Mouse (Mus musculus) kidney, postnatal 10 days (tissue): Measurements from ENCODE around the gene E130309D02Rik.
A peak's percentile ranks its signal among the peaks of the same experiment; 100 is the strongest.

Source experiments
- DNase-seq: peaks from one replicate; pipeline ENCODE4 v3.0.0; 2021; ENCODE audit warnings: mixed read lengths

Gene E130309D02Rik

DNA sequence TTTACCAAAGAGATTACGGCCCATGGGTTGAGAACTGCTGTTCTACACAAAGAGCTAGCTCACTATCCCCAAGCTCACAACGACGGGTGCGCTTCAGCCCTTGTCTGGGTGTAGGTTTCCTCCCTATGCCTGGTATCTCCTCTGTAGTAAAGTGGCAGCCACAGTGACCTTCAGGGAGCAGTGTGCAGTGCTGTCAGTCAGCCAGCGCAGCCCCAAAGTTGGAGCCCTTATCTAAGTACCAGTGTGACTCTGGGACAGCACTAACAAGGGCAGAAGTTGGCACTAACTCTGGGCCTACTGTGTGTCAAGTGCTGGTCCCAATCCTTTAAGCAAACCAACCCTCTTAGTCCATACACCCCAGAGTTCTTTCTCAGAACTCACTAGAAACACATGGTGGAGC is 6.3 kb downstream of the E130309D02Rik start:
- no peak for DNase-seq

DNA sequence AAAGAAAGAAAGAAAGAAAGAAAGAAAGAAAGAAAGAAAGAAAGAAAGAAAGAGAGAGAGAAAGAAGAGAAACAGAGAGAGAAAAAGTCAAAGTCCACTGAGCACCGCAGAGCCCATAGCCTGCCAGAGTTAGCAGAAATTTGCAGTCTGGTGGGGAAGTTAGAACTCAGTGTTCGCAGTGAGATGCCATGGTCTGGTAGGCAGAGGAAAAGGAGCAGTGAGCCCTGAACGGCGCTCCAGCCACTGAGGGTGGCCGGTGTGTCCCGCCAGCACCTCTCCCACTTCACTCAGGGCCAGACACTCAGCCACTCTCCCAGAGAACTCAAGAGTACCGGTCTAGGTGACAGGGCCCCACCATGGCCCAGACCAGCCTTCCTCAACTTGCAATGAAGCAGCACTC is 10.9 kb downstream of the E130309D02Rik start:
- no peak for DNase-seq

DNA sequence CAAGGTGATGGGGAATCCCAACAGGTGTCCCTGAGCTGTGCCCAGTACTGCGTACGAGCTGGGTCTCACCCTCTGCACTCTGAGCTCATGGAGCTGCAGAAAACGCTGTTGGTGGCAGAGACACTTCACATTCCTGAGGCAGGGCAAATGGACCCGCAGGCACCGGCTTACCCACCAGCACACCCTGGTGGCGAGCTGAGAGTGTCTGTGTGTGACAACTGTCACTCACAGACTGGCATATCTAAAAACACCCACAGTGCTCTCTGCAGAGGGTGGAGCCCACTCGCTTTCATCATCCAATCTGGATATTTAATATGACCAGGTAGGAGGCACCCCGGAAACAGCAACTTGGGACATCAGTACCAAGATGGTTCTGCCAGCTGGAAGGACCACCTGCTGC is 13.9 kb downstream of the E130309D02Rik start:
- peak; percentile 55 for DNase-seq

DNA sequence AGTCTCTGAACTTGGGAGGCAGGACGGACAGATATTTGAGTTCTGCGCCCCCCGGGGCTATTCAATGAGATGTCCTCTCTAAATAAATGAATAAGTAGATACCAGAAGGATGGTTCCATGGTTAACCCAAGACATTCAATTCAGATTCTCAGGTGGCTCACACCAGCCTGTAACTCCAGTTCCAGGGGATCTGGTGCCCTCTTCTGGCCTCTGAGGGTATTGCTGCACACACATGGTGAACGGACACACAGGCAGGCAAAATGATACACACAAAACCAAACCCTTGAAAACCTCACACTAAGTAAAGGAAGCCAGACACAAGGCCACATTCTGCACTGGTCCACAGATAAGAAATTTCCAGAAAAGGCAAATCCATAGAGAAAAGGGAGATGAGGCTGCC is 15.5 kb downstream of the E130309D02Rik start:
- peak; percentile 77 for DNase-seq

DNA sequence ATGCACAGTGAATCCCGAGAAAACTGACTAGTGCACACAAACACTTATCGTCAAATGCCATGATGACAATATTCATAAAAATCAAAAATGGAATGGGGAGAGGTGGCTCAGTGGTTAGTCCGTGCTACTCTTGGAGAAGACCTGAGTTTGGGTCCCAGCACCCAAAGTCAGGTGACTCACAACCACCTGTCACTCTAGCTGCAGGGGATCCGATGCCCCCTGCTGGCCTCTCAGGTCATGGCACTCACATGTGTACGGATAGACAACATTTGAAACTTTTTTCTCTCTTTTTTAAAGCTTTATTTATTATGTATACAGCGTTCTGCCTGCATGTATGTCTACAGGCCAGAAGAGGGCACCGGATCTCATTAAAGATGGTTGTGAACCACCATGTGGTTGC is 16.8 kb downstream of the E130309D02Rik start:
- no peak for DNase-seq

DNA sequence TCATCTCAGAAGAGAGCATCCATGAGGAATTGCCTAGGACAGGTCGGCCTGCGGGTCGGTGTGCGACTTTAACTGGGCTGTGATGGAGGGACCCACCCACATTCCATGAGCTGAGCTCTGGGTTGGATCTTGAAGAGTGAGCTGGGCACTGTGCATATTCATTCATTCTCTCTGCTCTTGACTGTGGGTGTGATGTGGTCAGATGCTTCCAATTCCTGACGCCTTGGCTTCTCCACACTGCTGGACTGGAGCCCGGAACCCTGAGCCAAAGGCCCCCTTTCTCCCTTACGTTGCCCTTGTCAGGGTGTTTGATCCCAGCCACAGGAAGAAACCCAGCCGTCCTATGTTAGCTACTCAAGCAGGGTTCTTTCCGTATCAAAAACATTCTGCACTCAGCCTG is 17.2 kb downstream of the E130309D02Rik start:
- peak; percentile 59 for DNase-seq

DNA sequence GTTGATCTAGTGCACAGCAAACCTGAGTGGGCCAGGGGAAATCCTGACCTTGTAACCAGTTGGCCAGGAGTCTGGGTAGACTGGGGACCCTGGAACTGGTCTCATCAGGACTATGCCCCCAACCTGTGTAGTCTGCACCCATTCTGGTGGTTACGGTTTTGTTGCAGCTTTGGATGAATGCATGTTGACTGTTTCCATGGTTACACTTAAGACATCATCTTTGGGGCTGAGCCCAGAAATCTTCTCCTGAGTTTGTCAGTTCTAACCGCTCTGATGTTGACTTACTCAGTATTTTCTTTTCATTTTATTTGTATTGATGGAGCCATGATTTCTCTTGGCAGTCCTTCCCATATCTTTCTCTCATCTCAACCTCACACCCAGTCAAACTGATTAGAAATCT is 19.8 kb downstream of the E130309D02Rik start:
- no peak for DNase-seq

DNA sequence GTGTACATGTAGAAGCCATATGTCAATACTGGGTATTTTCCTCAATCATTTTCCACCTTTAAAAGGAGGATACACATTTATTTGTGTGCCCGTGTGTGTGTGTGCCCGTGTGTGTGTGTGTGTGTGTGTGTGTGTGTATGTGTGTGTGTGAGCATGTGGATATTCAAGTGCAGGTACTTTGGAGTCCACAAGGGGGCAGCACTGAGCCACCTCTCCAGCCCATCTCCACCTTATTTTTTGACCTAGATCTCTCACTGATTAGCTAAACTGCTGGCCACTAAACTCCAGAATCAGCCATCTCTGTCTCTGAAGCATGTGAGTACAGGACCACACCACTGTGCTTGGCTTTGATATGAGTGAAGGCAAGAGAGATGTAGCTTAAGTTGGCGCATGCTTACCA is 20.3 kb downstream of the E130309D02Rik start:
- no peak for DNase-seq

DNA sequence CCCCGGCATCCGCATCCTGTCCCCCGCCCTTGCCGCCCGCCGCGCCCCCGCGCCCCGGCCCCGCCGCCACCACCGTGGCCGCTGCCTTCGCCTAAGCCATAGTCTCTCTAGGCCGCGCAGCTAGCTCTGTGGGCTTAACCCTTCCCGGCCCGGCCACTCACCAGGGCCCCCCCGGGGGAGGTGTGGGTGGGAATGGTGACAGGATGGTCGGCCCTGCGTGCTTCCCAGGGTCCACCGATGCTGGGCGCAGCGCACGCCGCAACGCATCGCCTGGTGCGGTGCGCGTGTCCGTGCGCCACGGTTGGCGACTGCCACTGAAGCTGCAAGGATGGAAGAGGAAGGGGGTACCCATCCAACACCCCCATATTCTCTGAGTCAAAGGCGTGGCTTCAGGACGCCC is 21.8 kb downstream of the E130309D02Rik start, which contains the start of gene Zfp853:
Gene Zfp853, minus strand, starts transcription at position 220 of the 400 bp plus-strand sequence.
- DNase-seq, result peak; percentile 56

DNA sequence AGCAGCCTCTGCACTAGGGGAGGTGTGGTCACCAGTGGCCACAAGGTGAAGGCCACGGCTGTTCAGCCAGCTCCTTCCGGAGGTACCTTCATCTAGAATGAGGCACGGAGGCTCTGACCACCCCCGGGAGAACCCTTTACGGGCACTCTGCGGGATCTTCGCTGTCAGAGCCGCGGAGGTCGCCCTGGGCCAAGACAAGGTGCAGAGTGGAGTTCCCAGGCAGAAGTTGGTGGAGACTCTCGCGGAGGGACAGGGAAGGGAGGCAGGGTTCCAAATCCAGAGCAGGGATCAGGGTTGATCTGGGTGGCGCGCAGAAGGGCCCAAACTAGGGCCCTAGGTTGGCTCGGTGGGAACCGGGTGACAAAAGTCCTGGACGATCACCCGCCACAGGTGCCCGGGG is 22.3 kb downstream of the E130309D02Rik start:
- no peak for DNase-seq

DNA sequence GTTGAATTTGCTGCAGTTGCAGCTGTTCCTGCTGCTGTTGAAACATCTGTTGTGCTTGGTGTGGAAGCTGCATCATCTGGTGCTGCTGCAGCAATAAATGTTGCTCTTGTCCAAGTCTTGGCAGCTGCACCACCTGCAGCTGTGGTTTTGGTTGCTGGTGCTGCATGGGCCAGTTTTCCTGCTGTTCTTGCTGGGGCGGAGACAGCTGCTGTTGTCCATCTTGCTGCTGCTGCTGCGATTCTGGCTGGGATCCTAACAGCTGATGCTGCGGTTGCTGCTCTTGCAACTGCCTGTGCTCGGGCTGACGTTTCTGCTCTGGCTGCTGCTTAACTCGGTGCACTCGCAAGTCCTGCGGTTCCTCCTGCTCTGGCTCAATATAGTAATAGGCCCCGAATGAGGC is 25.9 kb downstream of the E130309D02Rik start:
- DNase-seq, result no peak

DNA sequence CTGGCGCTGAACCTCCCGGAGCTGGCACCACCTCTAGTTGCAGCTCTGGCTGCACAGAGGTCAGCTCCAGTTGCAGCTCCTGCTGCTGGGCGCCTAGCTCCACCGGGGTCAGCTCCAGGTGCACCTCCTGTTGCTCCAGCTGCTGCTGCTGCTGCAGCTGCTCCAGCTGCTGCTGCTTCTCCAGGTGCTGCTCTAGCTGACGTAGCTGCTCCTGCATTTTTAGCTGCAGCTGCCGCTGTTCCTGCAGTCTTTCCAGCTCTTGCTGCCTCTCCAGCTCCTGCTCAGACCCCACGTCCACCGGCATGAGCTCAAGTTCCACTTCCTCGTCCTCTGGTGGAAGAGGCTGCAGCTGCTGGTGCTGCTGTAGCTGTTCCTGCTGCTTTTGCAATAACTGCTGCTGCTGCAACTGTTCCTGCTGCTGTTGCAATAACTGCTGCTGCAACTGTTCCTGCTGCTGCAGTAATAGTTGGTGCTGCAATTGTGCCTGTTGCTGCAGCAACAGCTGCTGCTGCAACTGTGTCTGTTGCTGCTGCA is 26.7 kb downstream of the E130309D02Rik start:
- DNase-seq, result no peak

DNA sequence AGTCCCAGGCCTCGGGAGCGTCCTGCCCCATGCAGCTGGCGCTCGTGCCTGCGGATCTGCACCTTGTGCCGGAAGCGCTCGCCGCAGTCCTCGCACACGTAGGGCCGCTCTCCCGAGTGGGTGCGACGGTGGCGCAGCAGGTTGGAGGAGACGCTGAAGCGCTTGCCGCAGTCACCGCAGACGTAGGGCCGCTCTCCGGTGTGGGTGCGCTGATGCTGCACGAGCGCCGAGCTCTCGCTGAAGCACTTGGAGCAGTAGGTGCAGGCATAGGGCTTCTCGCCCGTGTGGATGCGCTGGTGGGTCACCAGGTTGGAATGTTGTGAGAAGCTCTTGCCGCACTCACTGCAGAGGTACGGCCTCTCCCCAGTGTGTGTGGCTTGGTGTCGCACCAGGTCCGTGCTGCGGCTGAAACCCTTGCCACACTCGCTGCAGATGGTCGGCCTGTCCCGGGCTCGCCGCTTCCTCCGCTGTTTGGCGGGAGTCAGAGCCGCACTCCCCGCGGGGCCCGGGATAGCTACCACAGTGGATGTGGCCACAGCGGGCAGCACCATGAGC is 27.3 kb downstream of the E130309D02Rik start:
- DNase-seq, result no peak

DNA sequence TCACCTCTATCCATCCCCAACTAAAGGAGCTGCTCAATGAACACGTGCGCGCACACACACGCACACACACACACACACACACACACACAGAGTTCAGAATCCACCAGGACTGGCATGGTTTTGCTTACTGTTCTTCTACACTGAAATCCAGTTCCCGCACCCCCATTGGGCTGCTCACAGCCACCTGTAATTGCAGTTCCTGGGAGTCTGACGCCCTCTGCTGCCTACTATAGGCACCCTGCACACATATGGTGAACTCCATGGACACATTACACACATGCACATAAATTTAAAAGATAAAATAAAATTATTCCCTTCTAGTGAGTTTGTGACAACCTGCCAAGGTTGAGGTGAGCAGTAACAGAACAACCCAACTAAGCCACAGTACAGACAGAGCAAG is 30.4 kb downstream of the E130309D02Rik start:
- DNase-seq, result no peak

DNA sequence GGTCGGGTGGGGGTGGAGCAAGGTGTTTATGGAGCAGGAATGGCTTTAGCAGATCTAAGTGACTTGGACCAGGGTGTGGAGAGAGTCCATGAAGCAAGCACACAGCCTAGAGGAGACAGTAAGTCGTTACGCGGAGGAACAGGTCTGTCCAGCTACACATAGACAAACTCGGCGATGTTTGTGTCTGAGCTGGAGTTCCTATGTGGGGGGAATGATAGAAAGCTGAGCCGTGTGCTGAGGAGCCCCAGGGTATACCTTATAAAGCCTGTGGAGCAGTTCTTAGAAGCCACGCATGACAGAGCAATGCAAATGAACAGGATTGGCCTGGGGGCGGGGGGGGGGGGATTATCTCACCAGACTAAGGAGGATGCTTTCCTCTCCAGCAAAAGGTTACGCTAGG is 35.9 kb downstream of the E130309D02Rik start:
- no peak for DNase-seq

DNA sequence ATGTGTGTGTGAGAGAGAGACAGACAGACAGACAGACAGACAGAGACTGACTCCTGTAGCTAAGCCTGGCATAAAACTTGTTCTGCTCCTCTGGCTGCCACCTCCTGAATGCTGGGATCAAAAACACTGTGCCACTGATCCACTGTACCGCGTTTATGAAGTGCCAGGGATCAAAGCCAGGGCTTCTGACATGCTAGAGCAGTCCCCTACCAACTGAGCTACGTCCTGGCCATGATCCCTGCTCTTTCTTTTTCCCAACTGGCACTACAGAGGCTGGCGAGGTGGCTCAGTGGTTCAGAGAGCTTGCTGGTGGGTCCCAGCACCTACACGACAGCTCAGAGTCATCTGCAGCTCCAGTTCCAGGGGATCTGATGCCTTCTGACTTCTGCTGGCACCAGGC is 39.4 kb downstream of the E130309D02Rik start:
- no peak for DNase-seq

DNA sequence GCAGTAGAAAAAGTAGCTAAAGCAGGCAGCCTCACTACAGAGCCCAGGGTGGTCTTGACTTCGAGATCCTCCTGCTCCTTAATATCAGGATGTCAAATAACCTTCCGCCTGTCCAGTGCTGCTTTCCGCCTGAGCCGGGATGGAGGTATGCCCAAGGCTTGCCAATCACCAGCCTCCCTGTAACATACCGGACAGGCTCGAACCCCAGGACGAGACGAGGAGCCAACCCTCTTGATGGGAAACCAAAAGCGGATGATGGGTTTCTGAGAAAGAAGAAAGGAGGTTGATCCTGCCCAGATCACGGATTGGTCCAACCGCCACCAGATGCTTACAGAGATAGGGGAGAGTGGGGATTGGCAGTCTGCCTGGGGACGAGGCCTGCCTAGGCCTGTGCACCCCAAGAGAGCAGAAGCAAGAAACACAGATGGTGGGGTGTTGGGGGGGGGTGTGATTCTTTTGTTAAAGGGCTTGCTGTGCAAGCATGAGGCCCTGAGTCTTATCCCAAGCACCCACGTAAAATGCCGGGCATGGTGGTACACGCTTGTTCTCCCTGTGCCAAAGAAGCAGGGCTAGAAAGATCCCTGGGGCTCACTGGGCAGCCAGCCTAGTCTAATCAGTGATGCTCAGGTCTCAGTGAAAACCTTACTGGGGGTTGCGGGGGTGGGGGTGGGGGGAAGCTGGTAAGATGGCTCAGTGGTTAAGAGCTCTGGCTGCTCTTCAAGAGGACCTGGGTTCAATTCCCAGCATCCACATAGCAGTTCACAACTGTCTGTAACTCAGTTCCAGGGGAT is 42.4 kb downstream of the E130309D02Rik start:
- DNase-seq, result no peak

DNA sequence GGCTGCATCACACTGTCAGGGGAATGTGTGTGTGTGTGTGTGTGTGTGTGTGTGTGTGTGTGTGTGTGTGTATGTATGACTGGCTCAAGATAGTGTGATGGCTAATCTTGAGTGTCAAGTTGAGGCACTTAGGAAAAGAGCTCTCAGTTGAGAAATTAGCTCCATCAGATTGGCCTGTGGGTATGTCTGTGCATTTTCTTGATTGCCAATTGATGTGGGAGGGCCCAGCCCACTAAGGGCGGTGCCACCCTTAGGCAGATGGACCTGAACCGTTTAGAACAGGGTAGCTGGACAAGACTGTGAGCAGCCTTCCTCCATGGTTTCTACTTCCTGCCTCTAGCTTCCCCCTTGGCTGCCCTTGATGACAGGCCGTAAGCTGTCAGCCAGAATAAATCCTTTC is 43.1 kb downstream of the E130309D02Rik start:
- DNase-seq, result no peak

DNA sequence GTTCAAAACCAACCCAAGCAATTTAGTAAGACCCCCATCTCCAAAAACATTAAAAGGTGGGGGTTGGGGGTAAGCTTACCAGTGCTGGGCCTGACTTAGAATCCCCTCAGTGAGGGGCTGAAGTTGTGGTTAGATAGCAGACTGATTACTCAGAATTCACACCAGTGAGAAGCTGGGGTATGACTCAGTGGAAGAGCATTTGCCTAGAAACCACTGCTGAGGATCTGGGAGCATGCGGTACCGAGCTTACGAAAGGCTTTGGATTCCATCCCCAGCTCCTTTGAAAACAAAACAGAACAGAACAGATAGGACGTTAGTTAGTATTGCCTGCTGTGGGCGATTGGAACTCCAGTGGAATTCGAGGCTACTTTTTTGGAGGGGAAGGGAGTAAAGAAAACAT is 43.5 kb downstream of the E130309D02Rik start:
- DNase-seq, result no peak

DNA sequence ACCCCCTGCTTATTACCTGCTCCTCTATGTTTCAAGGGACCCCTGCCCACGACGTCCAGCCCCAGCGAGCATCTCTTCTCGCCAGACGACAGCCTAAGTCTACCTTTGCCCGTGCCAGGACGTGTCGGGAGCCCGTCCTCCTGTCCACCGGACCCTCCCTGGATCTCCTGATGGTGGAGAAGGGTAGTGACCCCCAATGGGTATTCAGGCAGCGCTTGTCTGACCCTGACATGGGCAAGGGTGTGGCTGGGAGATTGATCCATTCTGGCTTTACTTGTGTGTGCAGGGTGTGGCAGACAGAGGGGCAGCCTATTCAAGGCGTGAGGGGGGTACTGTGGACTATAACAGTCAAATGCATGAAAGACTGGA is 45.0 kb downstream of the E130309D02Rik start:
- DNase-seq, result no peak

DNA sequence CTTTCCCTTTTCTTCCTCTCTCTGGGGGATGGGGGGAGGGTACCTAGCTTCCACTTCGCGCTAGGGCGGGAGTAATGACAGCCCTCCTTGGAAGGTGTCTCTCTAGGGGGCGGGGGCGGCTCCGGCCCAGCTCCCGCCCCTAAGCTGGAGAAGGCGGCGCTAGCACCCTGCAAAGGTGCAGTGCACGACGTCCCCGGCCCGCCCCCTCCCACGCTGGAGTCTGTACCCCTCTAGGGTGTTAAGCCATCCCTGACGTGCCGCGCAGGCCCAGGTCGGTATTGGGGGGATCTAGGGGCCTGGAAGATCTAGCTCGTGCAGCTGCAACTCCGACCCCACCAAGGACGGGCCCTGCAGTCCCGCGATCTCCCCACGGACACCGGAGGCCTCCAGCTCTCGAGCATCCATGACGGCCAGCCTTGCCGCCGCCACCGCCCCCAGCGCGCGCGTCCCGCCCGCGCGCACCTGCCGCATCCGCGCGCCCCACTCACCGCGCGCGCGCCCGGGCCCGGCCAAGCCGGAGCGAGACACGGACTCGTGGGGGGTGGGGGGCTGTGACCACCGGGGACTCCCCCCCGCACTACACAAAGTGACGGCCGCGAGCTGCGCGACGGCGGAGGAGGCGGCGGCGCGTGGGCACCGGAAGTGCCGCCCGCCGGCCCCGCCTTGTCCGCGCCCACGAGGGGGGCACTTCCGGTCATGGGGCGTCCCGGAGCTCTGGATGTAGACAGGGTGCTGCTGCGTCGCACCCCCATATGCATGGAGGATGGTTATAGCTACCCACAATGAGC is 45.6 kb downstream of the E130309D02Rik start, which contains the start of gene Zfp316:
Gene Zfp316, minus strand, starts transcription at position 660 of the 788 bp plus-strand sequence.
- DNase-seq, result peak; percentile 84

DNA sequence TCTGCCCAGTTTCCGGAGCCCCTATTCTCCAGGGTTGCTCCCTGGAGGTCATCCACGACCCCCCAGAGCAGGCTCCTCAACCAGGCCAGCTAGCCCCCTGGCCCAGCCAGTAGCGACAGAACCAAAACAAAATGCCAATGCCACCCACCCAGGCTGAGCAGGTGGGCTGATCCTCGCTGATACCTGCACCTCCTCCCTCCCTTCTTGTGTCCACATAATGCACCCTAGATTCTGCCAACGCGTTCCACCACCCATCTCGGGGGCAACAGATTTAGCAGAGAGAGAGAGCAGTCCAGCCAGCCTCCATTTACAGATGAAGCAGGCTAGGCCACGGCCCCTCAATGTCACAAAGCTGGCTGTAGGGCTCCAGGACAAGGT is 46.2 kb downstream of the E130309D02Rik start:
- no peak for DNase-seq

DNA sequence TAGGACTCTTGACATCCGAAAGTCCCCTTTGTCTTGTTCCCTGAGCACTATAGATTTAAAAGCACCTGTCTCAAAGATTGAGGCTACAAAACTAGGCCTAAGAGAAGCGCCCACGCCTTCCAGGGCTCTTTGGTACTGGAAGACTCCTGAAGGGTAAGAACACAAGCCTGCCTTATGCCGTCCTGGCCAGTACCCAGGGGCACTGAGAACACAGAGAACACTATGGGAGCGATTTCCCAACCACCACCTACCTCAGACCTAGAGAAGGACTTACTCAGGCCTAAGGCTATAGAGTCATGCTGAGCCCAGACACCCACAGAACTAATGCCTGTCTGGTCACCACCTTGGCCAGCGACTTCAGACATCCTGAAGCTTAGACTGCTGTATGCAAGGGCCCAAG is 48.4 kb downstream of the E130309D02Rik start:
- no peak for DNase-seq

DNA sequence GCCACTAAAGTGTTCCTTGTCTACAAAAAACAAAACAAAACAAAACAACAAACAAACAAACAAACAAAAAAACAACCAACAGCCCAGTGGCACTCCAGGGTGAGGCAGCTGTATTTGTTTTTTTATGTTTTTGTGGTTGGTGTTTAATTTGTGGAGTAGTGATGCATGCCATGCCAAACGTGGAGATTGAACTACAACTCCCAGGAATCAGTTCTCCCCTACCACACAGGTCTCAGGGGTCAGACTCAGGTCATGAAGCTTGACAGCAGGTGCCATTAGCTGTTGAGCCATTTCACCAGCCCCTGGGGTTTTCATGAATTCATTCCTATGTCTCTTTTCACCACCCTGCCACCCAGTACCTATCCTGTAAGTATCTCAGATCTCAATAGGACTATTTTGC is 49.8 kb downstream of the E130309D02Rik start:
- no peak for DNase-seq
